Mouse (Mus musculus): Measurements from ENCODE around the gene Nabp1.

DNA sequence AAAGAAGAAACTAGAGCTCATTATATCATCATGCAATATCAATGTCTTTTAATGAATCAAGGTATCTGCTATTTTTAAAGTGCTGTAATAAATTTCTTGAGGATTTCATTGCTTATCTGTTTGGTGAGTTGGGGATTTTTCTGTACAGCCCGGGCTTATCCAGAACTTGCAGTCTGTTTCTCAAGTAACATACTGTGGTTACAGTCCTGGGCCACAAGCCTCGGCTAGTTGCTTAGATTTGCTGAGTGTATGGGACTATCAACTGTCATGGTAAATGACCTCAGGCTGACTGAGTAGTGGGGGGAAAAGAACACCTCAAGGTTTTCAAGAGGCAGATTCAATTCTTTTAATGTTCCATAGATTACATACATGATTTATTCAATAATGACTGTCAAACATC, 24.8 kb upstream of the Nabp1 start:
- no peak for TF ChIP-seq CTCF (conservative IDR thresholded peaks at IDR 0.05; ENCODE audit: insufficient read depth, insufficient read length, low read depth, low read length)
- TF ChIP-seq POLR2A (IDR thresholded peaks at IDR 0.05; ENCODE audit: low read depth, low read length) = no peak

Data from kidney, adult 2 months (tissue).